Mouse (Mus musculus) adrenal gland, postnatal 10 days (tissue): ENCODE data around the gene Olfr807. TPM values are rescaled to one million over a fixed set of nuclear protein-coding genes. Genes with fewer than 3 reads are reported as not detected.

Experiments
- DNase-seq: peaks from one replicate; pipeline ENCODE4 v3.0.0; 2021; ENCODE audit warnings: mixed read lengths
- long read RNA-seq, 2 experiments: library from polyadenylated mRNA; stranded (forward); transcript quantifications; one replicate each; pipeline ENCODE4 v2.0.0; 2021
- microRNA-seq: library from miRNA; unstranded; fragments of <30 nt; microRNA quantifications from one replicate; pipeline ENCODE4 v1.2.0, GENCODE M21; 2021
- total RNA-seq, 2 experiments: library from RNA; stranded (reverse); gene quantifications; 2 replicates each; pipeline ENCODE4 v1.2.3; 2021

Olfr807 gene
- not detected for total RNA-seq
- long read RNA-seq, experiment 1: 0 reads
- long read RNA-seq, experiment 2: 0 reads

DNA sequence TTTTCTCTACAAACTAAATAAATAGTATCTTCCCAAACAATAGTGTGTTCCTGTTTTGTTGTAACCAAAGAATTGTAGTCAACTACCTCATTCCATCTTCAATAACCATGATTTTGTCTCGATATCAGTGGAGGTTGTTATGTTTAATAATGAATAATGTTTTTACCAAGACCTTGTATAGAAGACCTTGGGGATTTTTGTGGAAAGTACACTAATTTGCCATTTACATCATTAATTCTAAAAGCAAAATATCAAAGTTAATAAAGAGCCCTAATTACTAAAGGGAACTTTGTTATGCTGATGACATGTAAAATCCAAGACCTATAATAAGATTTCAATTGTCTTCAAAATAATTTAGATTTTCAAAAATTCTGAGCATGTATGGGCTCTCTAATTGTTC is at the start of gene Olfr807:
Gene Olfr807 (minus strand): TSS at position 101 of the 400 bp plus-strand sequence.
- no peak for DNase-seq

DNA sequence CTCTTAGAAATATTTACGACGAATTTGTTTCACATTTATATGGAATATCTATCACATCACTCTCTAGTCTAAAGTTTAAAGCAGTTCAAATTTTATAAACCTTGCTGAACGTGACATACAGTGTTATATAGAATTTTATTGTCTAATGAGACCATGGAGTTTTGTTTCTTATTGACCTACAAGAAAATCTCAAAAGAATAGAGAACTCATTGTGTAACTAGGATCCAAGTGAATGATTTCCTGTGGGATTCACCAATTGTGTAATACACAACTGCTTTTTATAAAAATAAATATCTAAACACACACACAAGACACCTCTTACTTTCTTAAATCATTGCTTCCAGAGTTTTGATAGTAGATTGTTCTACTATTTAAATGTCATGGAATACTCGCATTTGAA is 46.7 kb upstream of the Olfr807 start, which contains the start of gene Olfr811:
Gene Olfr811 (minus strand): TSS at position 101 of the 400 bp plus-strand sequence.
- DNase-seq: no peak

DNA sequence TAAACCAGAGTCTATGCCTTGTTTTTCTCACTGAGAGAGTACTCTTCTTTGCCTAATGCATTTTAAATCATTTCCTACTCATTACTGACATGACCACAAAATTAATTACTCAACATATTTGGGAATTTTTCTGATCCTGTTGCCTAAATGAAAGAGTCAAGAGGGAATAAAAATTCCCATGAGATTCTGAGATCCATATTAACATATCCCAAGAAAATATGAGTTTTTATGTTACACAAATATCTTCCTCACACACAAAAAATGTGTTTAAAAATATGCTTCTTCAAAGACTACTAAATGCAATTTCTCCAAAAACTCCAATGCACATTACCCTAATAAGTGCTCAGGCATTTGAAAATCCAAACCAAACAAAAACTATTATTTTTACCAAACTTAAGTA is 37.2 kb upstream of the Olfr807 start, which contains the start of gene Olfr810:
Gene Olfr810 (minus strand): TSS at position 101 of the 400 bp plus-strand sequence.
- no peak for DNase-seq

DNA sequence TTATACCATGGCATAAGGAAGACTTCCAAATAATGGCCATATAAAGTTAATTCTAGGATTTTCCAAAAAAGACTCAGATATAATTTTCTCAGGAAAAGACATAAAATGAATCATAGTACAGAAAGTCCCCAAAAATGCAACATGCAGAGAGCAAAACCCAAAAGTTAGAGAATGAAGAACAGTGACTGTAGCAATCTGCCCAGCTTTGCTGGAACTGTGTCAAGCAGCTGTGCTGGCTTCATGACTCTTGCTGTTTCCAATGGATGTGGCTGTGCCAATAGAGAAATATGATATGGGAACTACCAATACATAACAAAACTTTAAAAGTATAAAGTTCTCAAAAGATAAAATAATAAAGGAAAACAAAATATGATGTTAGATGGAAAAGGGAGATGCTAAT is 20.5 kb upstream of the Olfr807 start:
- no peak for DNase-seq

DNA sequence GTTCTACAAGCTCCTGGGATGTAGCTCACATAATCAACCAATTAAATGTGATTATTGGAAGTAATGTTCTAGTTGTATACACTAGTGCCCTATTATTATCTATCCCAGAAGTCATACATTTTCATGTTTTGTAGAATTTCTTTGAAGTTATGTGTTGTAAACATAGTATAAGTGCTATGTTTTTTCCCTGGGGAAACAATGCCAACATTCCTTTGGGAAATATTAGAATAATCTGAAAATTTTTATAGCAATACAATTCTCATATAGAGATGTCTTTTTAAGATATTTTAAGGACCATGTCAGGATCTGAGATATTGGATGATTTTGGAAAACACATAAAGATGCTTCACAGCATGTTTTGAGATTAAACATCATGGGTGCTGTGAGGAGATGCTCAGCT is 16.7 kb upstream of the Olfr807 start, which contains the start of gene Olfr809:
Gene Olfr809 (plus strand): TSS at position 301 of the 400 bp plus-strand sequence.
- DNase-seq: no peak

DNA sequence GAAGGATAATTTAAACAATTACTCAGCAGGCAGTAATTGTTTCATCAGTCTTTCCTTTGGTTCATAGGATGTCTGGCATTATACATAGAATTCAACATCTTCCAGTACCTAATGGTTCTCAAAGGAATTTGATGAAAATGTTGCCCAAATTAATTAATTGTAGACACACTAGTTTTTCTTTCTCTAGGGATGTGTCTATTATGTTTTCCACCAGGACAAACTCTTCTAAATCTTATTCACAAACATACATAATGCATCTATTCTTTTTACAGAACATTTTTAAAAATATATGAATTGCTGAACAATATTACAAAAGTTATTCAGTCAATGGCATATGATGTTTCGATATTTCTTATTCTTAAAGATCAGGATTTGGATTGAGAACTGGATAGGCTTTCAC is 7.6 kb upstream of the Olfr807 start, which contains the start of gene Olfr808:
Gene Olfr808 (plus strand): TSS at position 301 of the 400 bp plus-strand sequence.
- DNase-seq: no peak

DNA sequence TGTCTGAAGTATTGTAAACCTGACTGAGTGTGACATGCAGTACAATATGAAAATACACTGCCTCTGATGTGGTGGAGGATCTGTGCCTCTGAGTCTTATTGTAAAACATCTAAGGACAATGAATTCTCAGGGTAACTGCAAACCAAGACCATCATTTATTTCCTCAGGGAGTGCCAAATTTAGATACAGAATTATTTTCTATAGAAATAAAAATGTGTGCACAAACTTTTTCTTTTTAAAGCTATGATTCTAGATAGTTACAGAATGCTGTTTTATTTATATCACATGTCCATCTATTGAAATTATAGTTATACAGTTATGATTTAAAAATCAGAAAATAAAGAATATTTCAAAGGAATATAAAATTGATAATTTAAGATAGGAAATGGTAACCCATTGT is 15.8 kb downstream of the Olfr807 start, which contains the start of gene Olfr806:
Gene Olfr806 (minus strand): TSS at position 101 of the 400 bp plus-strand sequence.
- DNase-seq: no peak

DNA sequence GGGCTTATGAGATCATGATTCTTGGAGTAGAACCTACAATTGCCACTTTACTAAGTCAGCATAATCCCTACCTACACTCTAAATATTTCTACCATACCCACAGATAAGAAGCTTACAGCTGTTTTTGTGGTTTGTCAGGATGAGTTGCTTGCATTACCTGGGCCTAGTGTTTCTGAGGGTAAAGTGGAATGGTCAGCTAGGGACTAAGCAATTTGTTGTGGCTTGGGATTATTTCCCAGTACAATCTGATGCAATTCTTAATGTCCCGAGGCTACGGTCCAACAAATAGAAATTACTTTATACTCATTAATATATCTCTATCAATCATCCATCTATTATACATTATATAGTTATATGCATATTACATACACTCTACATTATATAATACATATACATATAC is 28.3 kb downstream of the Olfr807 start, which contains the start of gene Olfr805:
Gene Olfr805 (minus strand): TSS at position 101 of the 400 bp plus-strand sequence.
- no peak for DNase-seq

Small RNAs within 50 kb of the gene (microRNA-seq; reads per million reads assigned to microRNA genes)
- gene Gm24485: not detected

Other genes with a start within 250 kb of the Olfr807 start
- gene Olfr791, start 236.0 kb downstream of the Olfr807 start, total RNA-seq: not detected
- gene Olfr792, start 218.6 kb downstream of the Olfr807 start, total RNA-seq: not detected
- gene Olfr794, start 190.1 kb downstream of the Olfr807 start, total RNA-seq: not detected
- gene Olfr796, start 145.2 kb downstream of the Olfr807 start, total RNA-seq: not detected
- gene Olfr798, start 129.9 kb downstream of the Olfr807 start, total RNA-seq: not detected
- not detected for gene Olfr799, start 120.3 kb downstream of the Olfr807 start, total RNA-seq
- gene Olfr800, start 100.1 kb downstream of the Olfr807 start, total RNA-seq: not detected
- gene Olfr801, start 83.9 kb downstream of the Olfr807 start, total RNA-seq: not detected
- gene Olfr802, start 69.6 kb downstream of the Olfr807 start, total RNA-seq: not detected
- gene Olfr803, start 63.5 kb downstream of the Olfr807 start, total RNA-seq: not detected
- not detected for gene Olfr804, start 54.6 kb downstream of the Olfr807 start, total RNA-seq
- not detected for gene Olfr805, start 28.4 kb downstream of the Olfr807 start, total RNA-seq
- not detected for gene Olfr806, start 15.9 kb downstream of the Olfr807 start, total RNA-seq
- not detected for gene Olfr808, start 7.7 kb upstream of the Olfr807 start, total RNA-seq
- not detected for gene Olfr809, start 16.8 kb upstream of the Olfr807 start, total RNA-seq
- not detected for gene Olfr810, start 37.1 kb upstream of the Olfr807 start, total RNA-seq
- not detected for gene Olfr811, start 46.6 kb upstream of the Olfr807 start, total RNA-seq
- not detected for gene Olfr812, start 88.3 kb upstream of the Olfr807 start, total RNA-seq
- not detected for gene Olfr813, start 97.6 kb upstream of the Olfr807 start, total RNA-seq
- not detected for gene Olfr814, start 122.1 kb upstream of the Olfr807 start, total RNA-seq
- not detected for gene Olfr815, start 148.1 kb upstream of the Olfr807 start, total RNA-seq
- not detected for gene Olfr816, start 157.8 kb upstream of the Olfr807 start, total RNA-seq
- gene Olfr818, start 191.3 kb upstream of the Olfr807 start, total RNA-seq: not detected
- gene Olfr819, start 209.5 kb upstream of the Olfr807 start, total RNA-seq: not detected
- gene Olfr247, start 218.3 kb upstream of the Olfr807 start, total RNA-seq: not detected
- not detected for gene Gm10310, start 227.3 kb upstream of the Olfr807 start, total RNA-seq